Mouse (Mus musculus) forebrain, embryonic 14.5 days (tissue): ENCODE data around the gene Vill. TPM values are rescaled to one million over a fixed set of nuclear protein-coding genes. Genes with fewer than 3 reads are reported as not detected.

Experiments
- ATAC-seq: fragments of 200-750 bp; cut with Nextera tagmentation; 2 replicates; pipeline ENCODE4 v1.8.0; 2017; ENCODE audit warnings: mild to moderate bottlenecking, moderate library complexity
- DNase-seq: peaks from one replicate; pipeline ENCODE4 v3.0.0-alpha.2; 2015; ENCODE audit warnings: low spot score
- H3K27ac ChIP-seq: fragments of 300-500 bp; sonication (generic); 2 replicates; pipeline ENCODE4 v1.5.1; 2014; ENCODE audit warnings: low read depth, mild to moderate bottlenecking, control low read depth, low read length, moderate library complexity
- H3K27me3 ChIP-seq: fragments of 300-500 bp; sonication (generic); replicated peaks from 2 replicates; pipeline ENCODE4 v1.6.1; 2014; ENCODE audit warnings: low read length, control low read depth, mixed read lengths; ENCODE audit not compliant: control insufficient read depth, insufficient read depth
- H3K36me3 ChIP-seq: fragments of 300-500 bp; sonication (generic); 2 replicates; pipeline ENCODE4 v1.6.1; 2014; ENCODE audit warnings: low read length, control low read depth; ENCODE audit not compliant: control insufficient read depth, insufficient read depth
- H3K4me1 ChIP-seq: fragments of 300-500 bp; sonication (generic); 2 replicates; pipeline ENCODE4 v1.6.1; 2014; ENCODE audit warnings: antibody characterized with exemption, low read length, control low read depth; ENCODE audit not compliant: control insufficient read depth, insufficient read depth
- H3K4me2 ChIP-seq: fragments of 300-500 bp; sonication (generic); 2 replicates; pipeline ENCODE4 v1.6.1; 2014; ENCODE audit warnings: mild to moderate bottlenecking, control low read depth, low read length
- H3K4me3 ChIP-seq: fragments of 300-500 bp; sonication (generic); 2 replicates; pipeline ENCODE4 v1.5.1; 2014; ENCODE audit warnings: low read depth, low read length, control low read depth
- H3K9ac ChIP-seq: fragments of 300-500 bp; sonication (generic); 2 replicates; pipeline ENCODE4 v1.6.1; 2014; ENCODE audit warnings: mild to moderate bottlenecking, low read length, control low read depth, moderate library complexity
- H3K9me3 ChIP-seq: fragments of 300-500 bp; sonication (generic); replicated peaks from 2 replicates; pipeline ENCODE4 v1.6.1; 2016; ENCODE audit warnings: low read length, control low read depth, mixed read lengths; ENCODE audit not compliant: control insufficient read depth
- WGBS: fragments of 180-500 bp; shearing (Covaris S2); extraction: QIAGEN DNeasy Blood & Tissue Kit; methylation state at CpG from one replicate; pipeline ENCODE4 v1.1.7; 2014; 5-methylcytosine and 5-hydroxymethylcytosine counted together
- polyA plus RNA-seq: library from polyadenylated mRNA; unstranded; fragments of >200 nt; fragmentation: Nextera tagmentation; extraction: Ambion mirVana; gene quantifications from 2 replicates; pipeline ENCODE4 v1.2.1, GENCODE M21; 2014

The Vill gene
- 3.8 and 4.0 TPM in 2 replicates for polyA plus RNA-seq

- Histone ChIP-seq H3K4me1 (peaks cover 5% of the 10 kb centered on the region; the same call in 1 of the 2 replicates), H3K27me3 (no peaks in the 10 kb centered on the region), H3K27ac (no peak within 1 kb of the TSS), H3K4me3 (no peak within 1 kb of the TSS), H3K36me3 (no peaks in the 10 kb centered on the region), H3K4me2 (peak within 1 kb of the TSS; percentile 43), H3K9me3 (no peaks in the 10 kb centered on the region), H3K9ac (no peak within 1 kb of the TSS)
- no peak for DNase-seq
- ATAC-seq, result 0 out of 2 replicates have a peak, but pooled peaks have one; percentile 46
- 21% methylated on average over 21 of the region's 22 CpGs for WGBS
Observed at GRCm38 (mm10) chr9:119052154-119052944, at the start of gene Vill. TSS of gene Vill (plus strand) at chr9:119052778.

- Histone ChIP-seq H3K27me3 (no peaks in the 10 kb centered on the region), H3K9ac (no peak overlapping the region), H3K4me3 (no peak overlapping the region), H3K27ac (no peak overlapping the region), H3K9me3 (no peaks in the 10 kb centered on the region), H3K4me1 (peaks cover 7% of the 10 kb centered on the region; the same call in 1 of the 2 replicates), H3K4me2 (no peak overlapping the region), H3K36me3 (0 out of 2 replicates have a peak, but pooled peaks cover 2% of the 10 kb centered on the region)
- ATAC-seq (no peak), DNase-seq (no peak)
- 93% methylated on average over 23 of the region's 23 CpGs for WGBS
Observed at GRCm38 (mm10) chr9:119003990-119004702, 48.4 kb upstream of the Vill start.

DNA sequence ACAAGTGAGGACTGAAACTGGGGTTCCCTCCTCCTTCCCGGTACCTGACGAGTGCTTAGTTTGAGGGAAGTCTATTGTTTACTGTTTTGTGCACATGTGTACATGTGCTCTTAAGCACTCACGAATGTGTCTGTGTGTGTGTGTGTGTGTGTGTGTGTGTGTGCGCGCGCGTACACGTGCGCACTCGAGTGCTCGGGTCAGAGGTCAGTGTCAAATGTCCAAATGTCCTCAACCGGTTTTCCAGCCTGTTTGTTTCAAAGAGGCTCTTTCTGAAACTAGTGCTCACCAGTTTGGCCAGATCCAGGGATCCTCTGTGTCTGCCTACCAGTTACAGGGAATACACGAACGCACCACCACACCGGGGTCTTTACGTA lies 47.9 kb upstream of the Vill start:
- 92% methylated on average over 16 of the region's 16 CpGs for WGBS
- H3K36me3 ChIP-seq, result 0 out of 2 replicates have a peak, but pooled peaks cover 2% of the 10 kb centered on the region
- ATAC-seq (no peak), DNase-seq (no peak)
- H3K4me3 ChIP-seq, result no peak overlapping the region
- peaks cover 7% of the 10 kb centered on the region; the same call in 1 of the 2 replicates for H3K4me1 ChIP-seq
- H3K4me2 ChIP-seq, result no peak overlapping the region
- no peak overlapping the region for H3K27ac ChIP-seq
- no peak overlapping the region for H3K9ac ChIP-seq
- H3K27me3 ChIP-seq, result no peaks in the 10 kb centered on the region
- H3K9me3 ChIP-seq, result no peaks in the 10 kb centered on the region

DNA sequence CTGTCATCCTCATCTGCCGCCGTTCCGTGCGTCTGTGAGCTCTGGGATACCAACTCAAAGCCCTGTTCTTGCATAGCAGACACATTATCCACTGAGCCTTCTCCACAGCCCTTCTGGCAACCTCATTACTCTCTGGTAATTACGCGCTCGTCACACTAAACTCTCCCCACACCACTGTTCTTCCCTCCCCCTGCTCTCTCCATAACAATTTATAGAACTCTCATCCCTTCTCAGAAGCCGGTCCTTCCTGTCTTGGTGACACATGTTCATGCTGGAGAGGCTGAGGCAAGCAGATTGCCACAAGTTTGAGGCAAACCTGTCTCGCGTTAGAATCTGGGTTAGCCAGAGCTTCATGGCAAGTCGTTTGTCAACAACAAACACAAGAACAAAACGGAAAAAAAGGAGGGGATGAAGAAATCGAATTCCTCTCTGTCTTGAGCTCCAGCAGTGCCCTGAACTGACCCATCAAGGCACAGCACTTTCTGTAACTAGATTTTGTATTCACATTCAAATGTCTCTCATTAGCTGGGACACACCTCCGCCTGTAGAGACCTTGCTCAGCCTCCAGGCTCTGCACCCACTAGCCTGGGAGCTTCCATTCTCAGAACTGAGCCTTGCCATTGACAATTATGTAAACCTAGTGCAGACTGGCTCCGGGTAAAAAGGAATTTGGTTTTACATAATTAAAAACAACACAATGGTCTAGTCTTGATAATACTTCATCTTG lies 47.1 kb upstream of the Vill start:
- no peak overlapping the region for H3K4me2 ChIP-seq
- DNase-seq (no peak), ATAC-seq (no peak)
- H3K4me1 ChIP-seq, result peaks cover 7% of the 10 kb centered on the region; the same call in 1 of the 2 replicates
- H3K27ac ChIP-seq, result no peak overlapping the region
- no peak overlapping the region for H3K4me3 ChIP-seq
- 43% methylated on average over 15 of the region's 15 CpGs for WGBS
- no peaks in the 10 kb centered on the region for H3K27me3 ChIP-seq
- 0 out of 2 replicates have a peak, but pooled peaks cover 2% of the 10 kb centered on the region for H3K36me3 ChIP-seq
- H3K9ac ChIP-seq, result no peak overlapping the region
- H3K9me3 ChIP-seq, result no peaks in the 10 kb centered on the region

DNA sequence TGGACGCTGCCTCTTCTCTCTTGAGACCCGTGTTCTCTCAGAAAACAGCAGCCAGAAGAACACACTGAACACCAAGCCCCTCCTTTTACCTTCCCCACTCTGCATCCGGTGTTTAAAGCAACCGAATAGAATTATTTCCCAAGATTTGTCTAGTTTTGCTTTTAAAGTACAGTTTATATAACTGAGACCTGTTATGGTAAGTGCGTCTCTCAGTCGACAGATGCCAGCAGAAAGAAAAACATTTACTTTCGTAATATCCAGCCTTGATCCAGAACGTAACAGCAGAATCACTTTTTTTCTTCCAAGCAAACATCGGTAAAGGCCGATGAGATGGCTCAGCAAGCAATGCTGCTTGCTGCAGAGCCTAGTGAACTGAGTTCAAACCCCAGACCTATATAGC lies 45.3 kb upstream of the Vill start:
- H3K27ac ChIP-seq, result no peak overlapping the region
- DNase-seq (no peak), ATAC-seq (no peak)
- H3K4me3 ChIP-seq, result no peak overlapping the region
- WGBS, result 92% methylated on average over 10 of the region's 10 CpGs
- H3K4me1 ChIP-seq, result peaks cover 7% of the 10 kb centered on the region; the same call in 1 of the 2 replicates
- H3K36me3 ChIP-seq, result no peaks in the 10 kb centered on the region
- no peaks in the 10 kb centered on the region for H3K27me3 ChIP-seq
- H3K4me2 ChIP-seq, result no peak overlapping the region
- H3K9me3 ChIP-seq, result no peaks in the 10 kb centered on the region
- no peak overlapping the region for H3K9ac ChIP-seq

GRCm38 (mm10) chr9:119008871-119009270 lies 43.7 kb upstream of the Vill start:
- Histone ChIP-seq H3K9me3 (no peaks in the 10 kb centered on the region), H3K4me1 (peaks cover 7% of the 10 kb centered on the region; the same call in 1 of the 2 replicates), H3K27ac (no peak overlapping the region), H3K36me3 (peaks cover 7% of the 10 kb centered on the region; the same call in 1 of the 2 replicates), H3K4me3 (no peak overlapping the region), H3K27me3 (no peaks in the 10 kb centered on the region), H3K9ac (no peak overlapping the region), H3K4me2 (no peak overlapping the region)
- WGBS, result 78% methylated on average over 7 of the region's 7 CpGs
- DNase-seq (no peak), ATAC-seq (no peak)

GRCm38 (mm10) chr9:119010156-119010710 lies 42.3 kb upstream of the Vill start:
- Histone ChIP-seq H3K9ac (no peak overlapping the region), H3K27me3 (no peaks in the 10 kb centered on the region), H3K4me2 (no peak overlapping the region), H3K4me3 (no peak overlapping the region), H3K36me3 (peaks cover 18% of the 10 kb centered on the region), H3K9me3 (no peaks in the 10 kb centered on the region), H3K4me1 (peaks cover 5% of the 10 kb centered on the region; the same call in 1 of the 2 replicates), H3K27ac (no peak overlapping the region)
- DNase-seq (no peak), ATAC-seq (no peak)
- 94% methylated on average over 13 of the region's 13 CpGs for WGBS

- Histone ChIP-seq H3K4me1 (no peaks in the 10 kb centered on the region), H3K36me3 (peaks cover 24% of the 10 kb centered on the region), H3K4me3 (no peak overlapping the region), H3K9me3 (no peaks in the 10 kb centered on the region), H3K27me3 (no peaks in the 10 kb centered on the region), H3K9ac (no peak overlapping the region), H3K27ac (no peak overlapping the region), H3K4me2 (no peak overlapping the region)
- ATAC-seq (no peak), DNase-seq (no peak)
- WGBS, result 89% methylated on average over 7 of the region's 7 CpGs
Observed at GRCm38 (mm10) chr9:119016785-119017507, 35.6 kb upstream of the Vill start.
